Mouse (Mus musculus) T-helper 2 cell (primary cell): Measurements from ENCODE around the gene Kcnk13.

ENCODE experiments used
- in situ Hi-C: fragments of 300-600 bp; cut with MboI, MseI; formaldehyde crosslinking; loops from one replicate; pipeline ENCODE4 v1.15.1; 2025; ENCODE audit warnings: high pct_unique_total_duplicates

Kcnk13 gene

DNA sequence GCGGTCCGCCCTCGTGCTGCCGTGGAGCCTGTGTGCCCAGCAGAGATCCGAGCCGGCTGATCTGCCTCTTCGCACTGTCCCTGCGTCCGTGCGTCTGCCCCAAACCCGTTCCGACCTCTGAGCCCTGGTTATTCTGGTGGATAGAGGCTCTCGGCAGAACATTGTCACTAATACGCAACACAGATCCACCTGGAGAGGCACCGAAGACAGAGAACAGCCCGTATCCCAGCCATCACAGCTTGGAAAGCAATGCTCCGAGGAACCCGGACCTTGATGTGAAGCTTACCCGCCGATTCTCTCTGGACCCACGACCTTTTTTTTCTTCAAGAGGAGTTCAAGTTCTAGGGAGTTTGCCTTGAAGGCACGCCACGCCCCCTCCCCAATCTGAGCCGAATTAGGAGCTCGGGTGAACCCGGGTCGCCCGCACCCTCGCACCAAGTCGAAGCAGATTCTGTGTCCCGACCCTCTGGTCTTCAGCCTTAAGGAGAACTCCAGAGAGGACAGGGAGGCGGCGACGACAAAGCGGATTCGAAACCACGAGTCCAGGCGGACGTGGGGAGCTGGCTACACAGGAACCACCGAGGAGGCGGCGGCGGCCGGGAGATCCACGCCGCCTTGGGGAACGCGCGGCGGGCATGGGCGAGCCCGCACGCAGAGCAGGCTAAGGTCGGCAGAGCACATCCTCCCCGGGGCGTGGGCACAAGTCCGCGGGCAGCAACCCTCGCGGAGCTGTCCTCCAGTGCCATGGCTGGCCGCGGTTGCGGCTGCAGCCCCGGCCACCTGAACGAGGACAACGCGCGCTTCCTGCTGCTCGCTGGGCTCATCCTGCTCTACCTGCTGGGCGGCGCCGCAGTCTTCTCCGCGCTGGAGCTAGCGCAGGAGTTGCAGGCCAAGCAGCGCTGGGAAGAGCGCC, 1.2 kb downstream of the Kcnk13 start:
- in situ Hi-C loops, result loop anchor here (10.0 kb wide), 1 partner anchor 881 kb away; no protein-coding TSS in a partner anchor

DNA sequence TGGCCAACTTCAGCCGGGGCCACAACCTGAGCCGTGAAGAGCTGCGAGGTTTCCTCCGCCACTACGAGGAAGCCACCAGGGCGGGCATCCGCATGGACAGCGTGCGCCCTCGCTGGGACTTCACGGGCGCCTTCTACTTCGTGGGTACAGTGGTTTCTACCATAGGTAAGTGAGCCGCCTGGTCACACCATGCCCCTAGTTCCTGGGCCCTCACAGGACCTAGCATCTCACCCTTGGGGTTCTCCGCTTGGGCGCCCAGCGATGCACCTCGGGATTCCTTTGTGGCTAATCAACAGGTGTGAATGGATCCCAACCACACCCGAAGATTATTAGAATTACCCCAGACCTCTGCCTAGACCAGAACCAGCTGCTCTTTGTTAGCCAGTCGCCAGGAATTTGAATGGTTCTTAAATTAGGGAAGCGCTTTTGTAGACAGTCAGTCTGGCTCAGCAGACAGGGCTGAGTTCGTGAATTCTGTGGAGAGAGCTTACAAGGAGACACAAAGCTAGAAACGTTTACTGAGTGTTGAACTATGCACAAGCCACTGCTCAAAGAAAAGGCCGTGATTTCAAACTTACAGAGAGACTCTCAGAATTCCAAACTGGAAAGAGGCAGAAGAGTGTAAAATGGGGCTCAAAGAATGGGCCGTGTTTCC, 1.9 kb downstream of the Kcnk13 start:
- in situ Hi-C loops, result loop anchor here (10.0 kb wide), 1 partner anchor 881 kb away; no protein-coding TSS in a partner anchor

DNA sequence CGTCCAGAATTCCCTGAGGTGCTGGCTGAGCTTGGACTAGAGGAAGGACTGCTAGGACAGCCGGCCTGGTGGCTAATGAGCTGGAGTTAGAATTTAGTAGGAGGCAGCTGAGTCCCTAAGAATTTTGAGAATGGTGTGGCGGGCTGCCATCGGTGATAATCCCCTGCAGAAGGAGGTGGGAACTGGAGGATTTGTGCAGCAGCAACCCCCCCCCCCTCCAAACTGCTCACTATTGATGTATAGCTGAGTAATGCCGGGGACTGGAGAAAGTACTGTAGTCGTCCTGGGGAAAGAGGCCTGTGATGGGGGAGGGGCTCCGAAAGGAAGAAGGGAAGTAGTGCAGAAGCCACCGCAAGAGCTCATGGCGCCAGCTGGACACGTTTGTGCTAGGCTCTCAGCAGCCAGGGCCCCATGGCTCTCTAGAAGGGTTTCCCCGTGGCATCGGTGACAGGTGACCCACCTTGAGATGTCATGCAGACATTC, 2.6 kb downstream of the Kcnk13 start:
- in situ Hi-C loops, result loop anchor here (10.0 kb wide), 1 partner anchor 882 kb away; no protein-coding TSS in a partner anchor

DNA sequence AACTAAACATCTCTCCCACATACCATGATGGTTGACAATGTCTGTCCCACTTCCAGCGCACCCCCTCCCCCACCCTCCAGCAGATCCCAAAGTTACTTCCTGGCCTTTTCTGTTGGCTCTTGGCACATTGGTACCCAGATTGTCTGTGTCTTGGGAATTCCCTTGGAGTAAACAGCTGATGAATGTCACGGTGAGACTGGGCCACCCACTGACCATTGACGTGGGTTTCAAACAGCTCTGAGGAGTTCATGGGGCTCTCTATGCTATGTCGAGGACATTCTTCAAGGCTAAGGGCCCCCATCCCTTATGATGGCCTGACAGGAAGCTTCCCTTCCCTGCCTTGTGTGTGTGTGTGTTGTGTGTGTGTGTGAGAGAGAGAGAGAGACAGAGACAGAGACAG, 5.6 kb downstream of the Kcnk13 start:
- in situ Hi-C loops, result loop anchor here (5.0 to 10.0 kb wide), 2 partner anchors 137 to 885 kb away; no protein-coding TSS in a partner anchor

DNA sequence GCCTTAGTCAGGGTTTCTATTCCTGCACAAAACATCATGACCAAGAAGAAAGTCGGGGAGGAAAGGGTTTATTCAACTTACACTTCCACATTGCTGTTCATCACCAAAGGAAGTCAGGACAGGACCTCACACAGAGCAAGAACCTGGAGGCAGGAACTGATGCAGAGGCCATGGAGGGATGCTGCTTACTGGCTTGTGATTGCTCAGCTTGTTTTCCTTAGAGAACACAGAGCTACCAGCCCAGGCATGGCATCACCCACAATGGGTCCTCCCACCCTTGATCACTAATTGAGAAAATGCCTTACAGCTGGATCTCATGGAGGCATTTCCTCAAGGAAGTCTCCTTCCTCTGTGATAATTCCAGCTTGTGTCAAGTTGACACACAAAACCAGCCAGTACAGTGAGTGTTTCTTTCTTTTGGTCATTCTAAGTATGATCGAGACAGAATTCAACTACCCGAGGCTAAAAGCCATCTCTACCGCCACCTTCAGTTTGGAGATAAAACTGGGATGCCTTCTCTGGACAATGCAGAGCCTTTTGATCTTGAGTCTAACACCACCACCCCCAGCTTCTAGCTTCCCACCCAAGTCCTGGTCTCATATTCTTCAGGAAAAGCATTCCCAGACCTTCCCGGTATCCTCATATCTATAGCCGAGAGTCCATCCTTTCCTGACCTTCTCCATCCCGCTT, 7.1 kb downstream of the Kcnk13 start:
- in situ Hi-C loops, result loop anchor here (5.0 kb wide), 1 partner anchor 136 kb away; no protein-coding TSS in a partner anchor

DNA sequence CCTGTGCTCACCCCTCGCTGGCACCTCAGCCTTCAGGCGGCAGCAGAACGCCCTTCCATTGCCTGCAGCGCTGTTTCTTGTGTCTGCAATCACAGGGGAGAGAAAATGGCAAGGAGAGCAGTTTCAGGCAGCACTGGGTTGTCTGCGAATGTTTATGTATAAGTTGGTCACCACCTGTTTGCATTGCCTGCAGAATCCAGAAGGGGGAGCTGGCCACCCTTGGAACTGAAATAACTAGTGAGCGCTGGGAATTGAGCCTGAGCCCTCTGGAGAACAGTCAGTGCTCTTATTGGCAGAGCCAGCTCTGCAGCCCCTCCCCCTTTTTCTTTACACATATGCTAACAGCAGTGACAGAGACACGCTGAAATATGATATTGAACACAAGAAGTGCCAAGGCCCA, 8.5 kb downstream of the Kcnk13 start:
- in situ Hi-C loops, result loop anchor here (5.0 kb wide), 1 partner anchor 134 kb away; no protein-coding TSS in a partner anchor

DNA sequence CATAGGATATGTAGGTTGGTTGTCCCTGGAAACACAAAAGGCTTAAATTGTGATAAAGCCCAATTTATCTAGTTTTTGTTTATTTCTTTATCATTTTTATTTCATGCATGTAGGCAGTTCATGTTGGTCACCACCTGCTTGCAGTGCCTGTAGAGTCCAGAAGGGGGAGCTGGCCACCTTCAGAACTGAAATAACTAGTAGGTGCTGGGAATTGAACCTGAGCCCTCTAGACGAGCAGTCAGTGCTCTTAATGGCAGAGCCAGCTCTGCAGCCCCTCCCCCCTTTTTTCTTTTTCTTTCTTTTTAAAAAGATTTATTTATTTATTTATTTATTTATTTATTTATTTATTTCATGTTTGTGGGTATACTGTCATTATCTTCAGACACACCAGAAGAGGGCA, 9.4 kb downstream of the Kcnk13 start:
- in situ Hi-C loops, result loop anchor here (5.0 kb wide), 1 partner anchor 134 kb away; no protein-coding TSS in a partner anchor

DNA sequence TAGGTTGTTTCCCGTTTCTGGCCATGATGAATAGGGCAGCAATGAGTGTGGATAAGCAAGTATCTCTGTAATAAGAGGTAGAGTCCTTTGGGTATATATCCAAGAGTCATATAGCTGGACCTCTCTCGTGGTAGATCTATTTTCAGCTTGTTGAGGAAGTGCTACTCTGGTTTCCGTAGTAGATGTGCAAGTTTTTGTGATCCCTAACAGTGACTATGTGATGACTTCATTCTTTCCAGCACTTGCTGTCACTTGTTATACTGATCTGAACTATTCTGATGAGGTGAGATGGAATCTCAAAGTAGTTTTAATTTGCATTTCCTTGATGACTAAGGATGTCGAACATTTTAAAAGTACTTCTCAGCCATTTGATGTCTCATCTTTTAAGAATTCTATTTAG, 15.2 kb downstream of the Kcnk13 start:
- in situ Hi-C loops, result no loop called here

DNA sequence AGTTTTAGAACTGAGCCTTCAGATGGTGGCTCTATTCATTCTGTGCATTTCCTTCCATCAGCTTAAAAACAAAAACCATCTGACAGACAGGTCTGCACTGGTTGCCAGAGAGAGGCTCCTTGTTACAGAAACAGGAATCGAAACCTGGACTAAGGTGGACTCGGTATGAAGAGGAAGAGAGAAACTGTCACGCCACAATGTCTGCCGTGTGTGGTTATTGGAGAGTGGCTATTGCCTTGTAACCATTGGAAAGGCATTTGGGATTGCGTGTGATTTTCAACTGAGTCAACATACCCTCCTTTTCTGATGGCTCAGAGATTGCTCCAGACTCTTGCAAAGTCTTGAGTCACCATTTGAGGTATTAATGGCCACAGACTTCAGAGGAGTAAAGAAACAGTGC, 22.5 kb downstream of the Kcnk13 start:
- in situ Hi-C loops, result no loop called here

DNA sequence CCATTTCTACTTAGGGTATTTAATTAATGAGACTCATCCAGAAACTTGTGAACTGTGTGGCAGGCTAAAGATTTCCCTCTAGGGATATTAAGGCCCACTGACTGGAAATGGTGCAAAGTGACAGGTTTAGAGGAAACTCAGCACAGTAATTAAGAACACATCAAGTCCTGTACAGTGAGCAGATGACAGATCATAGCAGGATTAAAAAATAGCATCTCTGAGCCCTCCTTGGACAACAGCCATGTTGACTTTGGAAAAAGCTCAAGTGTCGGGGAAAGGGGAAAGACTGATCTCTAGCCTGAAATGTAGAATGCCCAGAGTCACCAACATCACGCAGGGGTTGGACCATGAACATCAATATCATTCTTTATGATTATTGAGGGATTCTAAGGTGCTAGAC, 23.8 kb downstream of the Kcnk13 start:
- in situ Hi-C loops, result no loop called here

DNA sequence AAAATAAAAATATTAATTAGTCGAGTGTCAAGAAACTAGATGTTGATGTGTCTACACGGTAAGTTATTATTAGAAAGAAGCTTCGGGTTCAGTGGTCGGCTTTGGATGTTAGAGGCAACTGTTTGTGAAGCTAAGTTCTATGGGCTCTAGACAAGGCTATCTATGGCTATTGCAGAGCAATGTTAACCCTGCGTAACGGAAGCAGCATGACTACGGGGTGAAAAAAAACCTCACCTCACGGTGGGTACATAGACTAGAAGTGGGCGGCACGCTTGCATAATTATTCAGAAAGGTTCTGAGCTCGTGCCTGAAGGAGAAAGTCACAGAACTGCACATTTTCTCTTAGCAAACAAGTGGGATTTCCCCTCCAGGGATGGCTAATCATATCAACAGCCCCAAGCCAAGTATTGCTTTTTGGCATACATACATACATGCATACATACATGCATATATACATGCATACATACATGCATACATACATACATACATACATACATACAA, 28.1 kb downstream of the Kcnk13 start:
- in situ Hi-C loops, result no loop called here

DNA sequence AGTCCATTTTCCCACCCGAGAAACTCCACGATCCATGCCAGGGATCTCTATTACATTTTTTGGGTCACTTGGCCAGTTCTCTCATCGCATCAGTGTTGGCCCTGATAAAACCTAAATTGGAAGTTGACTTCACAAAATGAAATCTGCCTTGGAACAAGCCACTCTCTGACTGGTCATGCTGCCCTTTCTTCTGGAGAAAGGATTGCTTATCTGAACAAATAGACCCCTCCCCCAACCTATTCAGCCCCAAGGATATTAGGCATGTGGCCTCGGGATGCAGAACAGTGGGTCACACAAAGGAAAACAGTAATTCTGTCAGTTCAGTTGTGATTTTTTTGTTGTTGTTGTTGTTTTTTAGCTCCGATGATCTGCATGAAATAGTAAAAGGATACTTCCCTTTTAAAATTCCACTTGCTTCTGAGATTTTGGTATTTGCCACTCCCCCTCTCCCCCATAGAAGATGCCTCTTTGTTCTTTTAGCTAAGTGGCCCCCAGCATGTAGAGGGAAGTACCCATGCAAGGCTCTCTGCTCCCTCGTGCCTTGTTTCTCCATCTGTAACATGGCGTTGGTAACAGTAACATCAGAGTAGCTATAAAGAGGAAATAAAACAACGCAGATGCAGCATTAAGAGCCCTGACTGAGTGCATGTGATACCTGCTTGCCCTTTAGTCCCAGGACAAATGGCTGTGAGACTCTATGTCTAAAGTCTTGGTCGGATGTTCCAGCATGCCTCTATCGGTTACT, 29.0 kb downstream of the Kcnk13 start:
- in situ Hi-C loops, result no loop called here

DNA sequence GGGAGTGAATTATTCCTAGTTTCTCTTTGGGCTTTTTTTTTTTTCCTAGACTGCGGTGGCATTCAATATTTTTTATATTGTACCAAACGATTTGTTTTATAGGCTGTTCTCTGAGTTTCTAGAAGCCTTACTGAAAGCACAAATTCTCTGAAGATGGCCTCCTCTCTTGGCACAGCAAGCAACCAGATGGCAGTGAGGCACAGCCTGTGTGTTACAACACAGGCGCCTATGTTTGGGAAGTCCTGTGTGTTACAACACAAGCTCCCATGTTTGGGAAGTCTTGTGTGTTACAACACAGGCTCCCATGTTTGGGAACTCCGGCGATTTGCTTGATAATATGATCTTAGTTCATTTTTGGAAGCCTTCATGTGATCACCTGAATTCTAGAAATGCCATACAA, 31.7 kb downstream of the Kcnk13 start:
- in situ Hi-C loops, result no loop called here

DNA sequence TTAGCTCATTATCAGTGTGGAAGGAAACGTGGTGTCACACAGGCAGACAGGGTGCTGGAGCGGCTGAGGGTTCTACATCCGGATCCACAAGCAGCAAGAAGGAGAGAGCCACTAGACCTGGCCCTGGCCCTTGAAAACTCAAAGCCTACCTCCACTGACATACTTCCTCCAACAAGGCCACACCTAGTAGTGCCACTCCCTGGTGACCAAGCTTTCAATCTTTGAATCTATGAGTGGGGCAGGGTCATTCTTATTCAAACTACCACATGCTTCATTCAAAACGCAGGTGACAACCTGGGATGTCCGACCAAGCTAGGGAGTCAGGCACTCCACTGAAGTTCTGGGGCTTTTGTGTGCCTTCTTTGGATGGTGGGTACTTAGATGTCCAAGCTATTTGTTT, 35.4 kb downstream of the Kcnk13 start:
- in situ Hi-C loops, result no loop called here

DNA sequence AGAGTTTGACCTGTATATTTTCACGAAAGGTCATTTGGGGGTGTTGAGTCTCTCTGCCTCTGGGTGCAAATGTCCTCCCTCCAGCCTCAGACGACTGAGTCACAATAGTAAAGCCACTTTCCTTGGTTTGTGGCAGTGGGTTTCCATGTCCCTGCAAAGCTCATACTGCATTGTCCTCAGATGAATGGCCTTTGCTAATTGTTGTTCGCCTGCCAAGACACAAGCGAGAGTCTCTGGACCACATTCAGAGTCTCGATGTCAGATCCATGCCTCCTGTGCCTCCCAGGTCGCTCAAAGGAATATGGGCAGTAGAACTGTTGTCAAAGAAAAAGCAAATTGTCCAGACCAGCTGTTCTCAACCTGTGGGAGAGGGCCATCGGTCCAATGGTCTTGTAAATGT, 36.1 kb downstream of the Kcnk13 start:
- in situ Hi-C loops, result no loop called here

DNA sequence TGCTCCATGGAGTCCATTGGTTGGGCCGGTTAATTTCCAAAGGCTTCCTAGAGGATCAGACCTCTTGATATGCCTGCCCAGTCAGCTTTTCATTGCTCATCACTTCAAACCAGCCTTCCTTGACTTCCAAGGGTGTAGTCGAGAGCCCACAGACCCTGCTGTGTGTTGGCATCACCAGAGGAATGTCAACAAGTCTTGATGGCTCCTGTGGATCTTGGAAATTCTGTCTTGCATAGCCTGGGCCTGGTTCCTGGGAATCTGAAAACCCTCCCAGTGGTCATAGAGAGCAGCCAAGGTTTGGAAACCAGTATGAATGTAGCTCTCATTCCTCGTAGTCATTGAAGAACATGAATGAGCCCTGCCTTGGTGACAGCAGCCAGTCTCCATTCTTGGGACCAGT, 36.9 kb downstream of the Kcnk13 start:
- in situ Hi-C loops, result no loop called here

DNA sequence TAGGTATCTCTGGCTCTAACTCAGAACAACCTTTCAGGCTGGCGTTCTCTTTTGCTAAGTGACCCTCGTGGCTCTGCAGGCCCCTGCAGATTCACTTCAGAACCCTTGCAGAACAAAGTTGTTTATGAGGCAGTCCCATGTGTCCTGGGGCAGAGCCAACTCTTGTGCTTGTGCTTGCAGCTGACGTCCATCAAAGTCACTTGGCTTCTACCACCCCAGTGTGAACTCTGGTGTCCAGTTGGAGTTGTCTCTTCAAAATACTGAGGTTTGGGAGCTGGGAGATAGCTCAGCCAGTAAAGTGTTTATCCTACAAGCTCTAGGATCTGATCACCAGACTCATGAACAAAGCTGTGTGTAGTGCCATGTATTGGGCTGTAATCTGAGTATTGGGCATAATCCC, 37.6 kb downstream of the Kcnk13 start:
- in situ Hi-C loops, result no loop called here

DNA sequence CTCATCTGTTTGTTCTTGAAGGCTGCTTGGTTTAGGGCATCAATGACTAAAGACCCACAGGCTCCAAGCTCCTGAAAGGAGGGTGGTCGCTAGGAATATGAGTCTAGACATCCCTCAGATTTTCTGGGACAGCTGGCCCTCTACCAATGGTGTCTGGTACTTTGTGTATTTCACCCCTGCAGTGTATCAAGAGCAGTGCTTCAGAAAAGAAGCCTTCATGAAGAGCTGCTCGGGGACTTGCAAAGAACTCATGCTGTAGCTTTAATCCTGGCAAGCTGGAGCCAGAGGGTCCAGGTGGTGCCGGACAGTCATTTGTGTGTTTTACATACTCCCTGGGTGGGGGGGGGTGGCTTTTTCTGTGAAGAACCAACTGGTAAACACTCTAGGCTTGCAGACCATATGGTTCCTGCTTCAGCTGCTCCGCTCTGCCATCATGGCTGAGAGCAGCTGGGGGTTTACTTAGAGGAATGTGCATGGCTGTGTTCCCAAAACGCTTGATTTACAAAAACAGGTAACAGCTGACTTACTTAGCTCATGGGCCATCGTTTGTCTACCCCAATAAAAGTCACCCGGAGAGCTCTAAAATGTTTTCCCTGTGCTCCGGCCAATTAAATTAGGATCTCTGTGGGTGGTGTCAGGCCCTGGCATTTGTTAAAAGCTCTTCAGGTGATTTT, 38.8 kb downstream of the Kcnk13 start:
- in situ Hi-C loops, result no loop called here

DNA sequence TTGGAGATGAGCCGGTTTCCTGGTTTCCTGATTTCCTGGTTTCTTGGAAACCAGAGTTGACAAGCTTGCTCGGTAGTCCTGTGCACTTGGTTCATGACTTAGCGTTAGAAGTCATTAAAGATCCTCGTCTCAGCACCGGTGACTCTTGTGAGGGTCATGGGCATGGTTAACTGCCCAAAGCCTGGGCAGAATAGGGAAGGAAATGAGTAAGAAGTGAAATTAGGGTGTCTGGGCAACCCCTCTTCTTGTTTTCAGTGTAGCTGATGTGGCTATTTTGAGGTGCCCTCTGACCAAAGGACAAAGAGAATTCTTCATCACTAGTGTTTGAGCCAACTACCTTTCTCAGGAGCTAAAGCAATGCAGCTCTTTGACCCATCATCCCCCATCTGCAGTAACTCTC, 41.0 kb downstream of the Kcnk13 start:
- in situ Hi-C loops, result no loop called here

DNA sequence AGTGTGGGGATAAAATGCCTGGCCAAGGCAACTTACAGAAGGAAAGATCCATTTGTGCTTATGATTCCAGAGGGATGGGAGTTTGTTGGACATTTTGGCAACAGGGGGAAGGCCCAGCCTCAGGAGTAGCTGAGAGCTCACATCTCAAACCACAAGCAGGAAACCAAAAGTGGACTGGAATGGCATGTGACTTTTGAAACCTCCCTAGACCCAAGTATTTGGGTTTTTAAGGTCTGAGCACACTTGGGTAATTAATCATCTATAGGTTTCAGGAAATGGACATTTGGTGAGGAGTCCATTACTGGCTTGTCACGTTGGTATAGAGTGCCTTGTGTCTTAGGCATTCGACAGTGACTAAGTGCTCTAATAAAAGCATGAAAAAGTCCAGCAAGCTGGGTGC, 42.4 kb downstream of the Kcnk13 start:
- in situ Hi-C loops, result no loop called here
